Mouse (Mus musculus) lung, postnatal 0 days (tissue): ENCODE results near the gene Tenm3. TPM values are rescaled to one million over a fixed set of nuclear protein-coding genes. Genes with fewer than 3 reads are reported as not detected.

ENCODE experiments used
- ATAC-seq: fragments of 200-750 bp; cut with Nextera tagmentation; 2 replicates; pipeline ENCODE4 v1.8.0; 2017; ENCODE audit warnings: moderate library complexity
- DNase-seq: peaks from one replicate; pipeline ENCODE4 v3.0.0-alpha.2; 2016; ENCODE audit warnings: low spot score
- H3K27ac ChIP-seq: fragments of 300-500 bp; sonication (generic); 2 replicates; pipeline ENCODE4 v1.5.1; 2014; ENCODE audit warnings: antibody characterized with exemption, mild to moderate bottlenecking, low read length, mixed read lengths
- H3K27me3 ChIP-seq: fragments of 300-500 bp; sonication (generic); replicated peaks from 2 replicates; pipeline ENCODE4 v1.6.1; 2014; ENCODE audit warnings: low read length, mixed read lengths; ENCODE audit not compliant: insufficient read depth
- H3K36me3 ChIP-seq: fragments of 300-500 bp; sonication (generic); 2 replicates; pipeline ENCODE4 v1.6.1; 2014; ENCODE audit warnings: low read length, mixed read lengths; ENCODE audit not compliant: insufficient read depth
- H3K4me1 ChIP-seq: fragments of 300-500 bp; sonication (generic); 2 replicates; pipeline ENCODE4 v1.6.1; 2014; ENCODE audit warnings: antibody characterized with exemption, low read depth, low read length, mixed read lengths; ENCODE audit not compliant: insufficient read depth
- H3K4me2 ChIP-seq: fragments of 300-500 bp; sonication (generic); replicated peaks from 2 replicates; pipeline ENCODE4 v1.6.1; 2014; ENCODE audit warnings: low read depth, mild to moderate bottlenecking, low read length, moderate library complexity, mixed read lengths
- H3K4me3 ChIP-seq: fragments of 300-500 bp; sonication (generic); 2 replicates; pipeline ENCODE4 v1.5.1; 2014; ENCODE audit warnings: low read depth, low read length
- H3K9ac ChIP-seq: fragments of 300-500 bp; sonication (generic); replicated peaks from 2 replicates; pipeline ENCODE4 v1.6.1; 2014; ENCODE audit warnings: low read depth, mild to moderate bottlenecking
- H3K9me3 ChIP-seq: fragments of 300-500 bp; sonication (generic); 2 replicates; pipeline ENCODE4 v1.6.1; 2016; ENCODE audit warnings: low read length, mixed read lengths
- CTCF ChIP-seq: IDR thresholded peaks from 2 replicates; pipeline ENCODE4 v1.5.1; 2016; ENCODE audit warnings: antibody characterized with exemption, mild to moderate bottlenecking
- EP300 ChIP-seq: IDR thresholded peaks from 2 replicates; pipeline ENCODE4 v1.6.1; 2016; ENCODE audit warnings: antibody characterized with exemption, mild to moderate bottlenecking, control low read depth
- WGBS: fragments of 180-500 bp; shearing (Covaris S2); extraction: QIAGEN DNeasy Blood & Tissue Kit; methylation state at CpG from one replicate; pipeline ENCODE4 v1.1.7; 2014; 5-methylcytosine and 5-hydroxymethylcytosine counted together
- polyA plus RNA-seq: library from polyadenylated mRNA; unstranded; fragments of >200 nt; fragmentation: Nextera tagmentation; extraction: Ambion mirVana; gene quantifications from 2 replicates; pipeline ENCODE4 v1.2.1, GENCODE M21; 2015

Tenm3 gene
- polyA plus RNA-seq, 1 experiment from 2014 or later, result 0.78 TPM

- Histone ChIP-seq H3K4me1 (no peaks in the 10 kb centered on the region), H3K9me3 (no peaks in the 10 kb centered on the region), H3K4me3 (no peak overlapping the region), H3K4me2 (no peak overlapping the region), H3K27me3 (no peaks in the 10 kb centered on the region), H3K36me3 (no peaks in the 10 kb centered on the region), H3K27ac (no peak overlapping the region), H3K9ac (no peak overlapping the region)
- DNase-seq, result no peak
- 89% methylated on average over 4 of the region's 4 CpGs for WGBS
- TF ChIP-seq CTCF, result no peak
- no peak for TF ChIP-seq EP300
- ATAC-seq, result no peak
These were observed 321.1 kb downstream of the Tenm3 start for GRCm38 (mm10) chr8:48522536-48523123.

GRCm38 (mm10) chr8:48522004-48522403 is 321.7 kb downstream of the Tenm3 start:
- Histone ChIP-seq H3K4me2 (no peak overlapping the region), H3K9me3 (no peaks in the 10 kb centered on the region), H3K9ac (no peak overlapping the region), H3K27me3 (no peaks in the 10 kb centered on the region), H3K36me3 (no peaks in the 10 kb centered on the region), H3K4me1 (no peaks in the 10 kb centered on the region), H3K27ac (no peak overlapping the region), H3K4me3 (no peak overlapping the region)
- TF ChIP-seq EP300, result no peak
- TF ChIP-seq CTCF, result no peak
- ATAC-seq (no peak), DNase-seq (no peak)
- 87% methylated on average over 8 of the region's 8 CpGs for WGBS

DNA sequence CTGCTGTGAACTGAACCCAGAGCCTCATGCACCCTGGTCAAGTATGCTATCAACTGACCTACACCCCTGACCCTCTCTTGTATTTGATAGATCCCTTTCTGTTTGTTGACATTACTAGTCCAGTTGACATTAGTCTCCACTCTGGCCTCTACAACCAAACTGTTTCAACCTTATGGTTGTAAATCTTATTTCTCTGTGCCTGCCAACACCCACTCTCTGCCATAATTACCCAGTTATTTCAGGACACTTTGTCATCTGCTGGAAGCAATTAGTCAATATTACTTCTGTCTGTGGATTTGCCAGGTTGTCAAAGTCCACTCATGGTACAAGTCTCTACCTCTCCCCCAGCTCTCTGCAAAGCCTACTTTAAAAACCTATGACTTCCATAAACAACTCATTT is 326.3 kb downstream of the Tenm3 start:
- Histone ChIP-seq H3K27me3 (no peaks in the 10 kb centered on the region), H3K9ac (no peak overlapping the region), H3K9me3 (no peaks in the 10 kb centered on the region), H3K4me3 (no peak overlapping the region), H3K36me3 (no peaks in the 10 kb centered on the region), H3K27ac (no peak overlapping the region), H3K4me2 (no peak overlapping the region), H3K4me1 (no peaks in the 10 kb centered on the region)
- no peak for DNase-seq
- TF ChIP-seq CTCF (no peak), EP300 (no peak)
- no peak for ATAC-seq

DNA sequence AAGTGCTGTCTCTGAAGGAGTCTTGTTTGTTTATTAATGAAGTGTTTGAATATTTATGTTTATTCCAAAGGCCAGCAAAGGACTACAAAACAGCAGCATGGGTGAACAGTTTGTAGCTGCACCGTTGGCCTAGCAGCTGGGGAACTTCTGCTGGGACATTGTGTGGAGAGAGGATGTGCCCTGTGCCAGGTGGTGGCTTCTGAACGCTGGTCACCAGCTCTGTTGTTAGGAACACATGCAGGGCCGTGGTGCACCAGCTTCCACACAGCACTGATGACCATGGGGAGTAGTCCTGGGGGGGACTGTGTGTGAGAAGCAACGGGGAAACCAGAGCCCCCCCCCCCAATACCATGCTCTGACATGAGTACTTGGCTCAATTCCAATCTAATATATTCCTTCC is 329.5 kb downstream of the Tenm3 start:
- Histone ChIP-seq H3K4me1 (no peaks in the 10 kb centered on the region), H3K27me3 (no peaks in the 10 kb centered on the region), H3K9ac (no peak overlapping the region), H3K9me3 (no peaks in the 10 kb centered on the region), H3K4me2 (no peak overlapping the region), H3K4me3 (no peak overlapping the region), H3K27ac (no peak overlapping the region), H3K36me3 (no peaks in the 10 kb centered on the region)
- DNase-seq, result no peak
- ATAC-seq, result no peak
- TF ChIP-seq CTCF (no peak), EP300 (no peak)
- WGBS, result 61% methylated on average over 4 of the region's 4 CpGs

DNA sequence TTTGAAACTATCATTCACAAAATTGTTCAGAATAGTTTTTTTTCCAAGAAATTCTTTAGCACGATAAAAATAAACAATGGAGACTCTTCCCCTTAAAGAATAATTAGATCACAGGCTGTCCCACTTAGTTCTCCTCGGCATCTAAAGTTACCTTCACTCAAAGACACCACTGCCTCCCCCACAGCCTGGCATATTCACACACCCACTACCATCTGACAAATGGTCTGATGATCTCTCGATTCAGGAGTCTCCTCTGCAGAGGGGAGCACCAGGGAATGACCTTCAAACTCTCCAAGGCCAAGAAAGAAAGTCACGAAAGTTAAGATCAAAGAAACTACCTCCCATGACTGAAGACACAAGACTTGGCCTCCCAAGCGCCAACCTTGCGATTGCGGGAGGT is 329.9 kb downstream of the Tenm3 start:
- Histone ChIP-seq H3K4me3 (no peak overlapping the region), H3K9ac (no peak overlapping the region), H3K4me1 (no peaks in the 10 kb centered on the region), H3K9me3 (no peaks in the 10 kb centered on the region), H3K27ac (no peak overlapping the region), H3K27me3 (no peaks in the 10 kb centered on the region), H3K36me3 (no peaks in the 10 kb centered on the region), H3K4me2 (no peak overlapping the region)
- WGBS, result 66% methylated on average over 7 of the region's 7 CpGs
- ATAC-seq (no peak), DNase-seq (no peak)
- TF ChIP-seq CTCF (no peak), EP300 (no peak)

DNA sequence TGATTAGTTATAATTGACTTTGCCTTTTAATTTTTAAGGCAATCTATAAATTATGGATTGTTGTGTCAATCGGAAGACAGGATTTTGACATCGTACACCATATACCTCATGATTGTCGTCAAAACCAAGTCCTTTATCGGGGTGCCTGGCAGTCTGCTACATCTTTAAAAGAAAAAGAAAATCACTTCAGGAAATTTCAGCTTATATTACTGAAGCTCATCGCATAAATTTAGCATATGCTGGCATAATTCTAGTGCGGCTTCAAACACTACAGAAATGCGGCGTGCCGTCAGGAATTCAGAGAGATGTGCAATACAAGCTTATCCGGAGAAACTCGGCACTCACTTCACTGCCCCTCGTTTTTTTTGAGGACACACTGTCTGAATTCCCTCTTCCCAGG is 332.2 kb downstream of the Tenm3 start:
- H3K4me2 ChIP-seq, result peak overlapping the region; percentile 20; the same call in 1 of the 2 replicates
- DNase-seq (no peak), ATAC-seq (no peak)
- no peaks in the 10 kb centered on the region for H3K4me1 ChIP-seq
- no peak overlapping the region for H3K27ac ChIP-seq
- no peaks in the 10 kb centered on the region for H3K9me3 ChIP-seq
- WGBS, result 85% methylated on average over 12 of the region's 12 CpGs
- TF ChIP-seq EP300 (no peak), CTCF (no peak)
- no peaks in the 10 kb centered on the region for H3K36me3 ChIP-seq
- H3K4me3 ChIP-seq, result no peak overlapping the region
- H3K9ac ChIP-seq, result no peak overlapping the region
- no peaks in the 10 kb centered on the region for H3K27me3 ChIP-seq

DNA sequence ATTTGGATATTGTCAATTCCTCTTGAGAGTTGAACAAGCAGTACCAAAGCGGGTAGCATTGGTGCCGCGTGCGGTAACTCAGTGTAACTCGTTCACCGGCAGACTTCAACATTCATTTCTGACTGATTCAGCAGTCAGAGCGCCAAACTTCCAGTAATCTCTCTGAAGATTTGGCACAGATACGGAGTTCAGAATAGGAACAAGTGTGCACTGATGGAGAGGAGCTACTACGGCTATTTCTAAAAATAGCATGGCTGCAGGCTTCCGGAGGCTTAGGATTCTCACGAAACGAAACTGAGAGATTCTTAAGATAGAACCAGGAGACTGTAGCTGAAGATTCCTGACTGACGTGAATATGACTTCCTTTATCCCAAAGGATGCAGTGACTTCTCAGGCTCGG is 332.6 kb downstream of the Tenm3 start:
- no peaks in the 10 kb centered on the region for H3K4me1 ChIP-seq
- DNase-seq (peak; percentile 31), ATAC-seq (no peak)
- H3K36me3 ChIP-seq, result no peaks in the 10 kb centered on the region
- H3K4me3 ChIP-seq, result no peak overlapping the region
- no peak overlapping the region for H3K27ac ChIP-seq
- TF ChIP-seq EP300 (no peak), CTCF (no peak)
- no peak overlapping the region for H3K9ac ChIP-seq
- WGBS, result 66% methylated on average over 14 of the region's 14 CpGs
- no peaks in the 10 kb centered on the region for H3K9me3 ChIP-seq
- H3K4me2 ChIP-seq, result peak overlapping the region; percentile 20; the same call in 1 of the 2 replicates
- H3K27me3 ChIP-seq, result no peaks in the 10 kb centered on the region
